Mouse (Mus musculus) CH12.LX (cell line): ENCODE results near the gene Cenpn. TPM values are rescaled to one million over a fixed set of nuclear protein-coding genes. Genes with fewer than 3 reads are reported as not detected.

ENCODE experiments used
- DNase-seq: peaks from one replicate; pipeline ENCODE4 v3.0.0-alpha.2; 2013; ENCODE audit errors: extremely low read depth
- H3K27ac ChIP-seq: 2 replicates; pipeline ENCODE4 v1.5.1; 2012; ENCODE audit warnings: low read depth, mild to moderate bottlenecking, control low read depth, moderate library complexity; ENCODE audit not compliant: insufficient read depth
- H3K27me3 ChIP-seq: replicated peaks from 2 replicates; pipeline ENCODE3; 2012; ENCODE audit warnings: inconsistent platforms
- H3K36me3 ChIP-seq, 2 experiments: replicated peaks in 1 of 2; 2 replicates each; pipeline versions ENCODE3 to v1.6.1; 2012; ENCODE audit warnings: inconsistent platforms in 1 of 2, low read length in 1 of 2, mild to moderate bottlenecking in 1 of 2, mixed read lengths in 1 of 2, moderate library complexity in 1 of 2; ENCODE audit not compliant: control insufficient read depth in 1 of 2, insufficient read depth in 1 of 2
- H3K4me1 ChIP-seq, 2 experiments: 2 replicates each; pipeline ENCODE4 v1.6.1; 2012; ENCODE audit warnings: inconsistent platforms in 1 of 2, moderate library complexity in 1 of 2; ENCODE audit not compliant: insufficient read depth in 2 of 2, control insufficient read depth in 1 of 2
- H3K4me2 ChIP-seq: 2 replicates; pipeline ENCODE4 v1.6.1; 2012; ENCODE audit warnings: low read depth, mild to moderate bottlenecking, control low read depth; ENCODE audit not compliant: poor library complexity, insufficient read depth, severe bottlenecking
- H3K4me3 ChIP-seq, 3 experiments: fragments of 150-350 bp in 1 of 3; sonication (generic) in 1 of 3; replicated peaks in 1 of 3; 2 replicates each; pipeline versions ENCODE3 to v1.5.1; 2011 to 2012; ENCODE audit warnings: low read depth in 2 of 3, low read length in 2 of 3, mild to moderate bottlenecking in 2 of 3, moderate library complexity in 2 of 3, control low read depth in 1 of 3, improper control_type of control experiment in 1 of 3, inconsistent platforms in 1 of 3, mixed read lengths in 1 of 3; ENCODE audit not compliant: poor library complexity in 1 of 3
- H3K79me2 ChIP-seq: replicated peaks from 2 replicates; pipeline ENCODE4 v1.6.1; 2012; ENCODE audit warnings: mild to moderate bottlenecking, moderate library complexity; ENCODE audit not compliant: control insufficient read depth, poor library complexity, insufficient read depth, severe bottlenecking; ENCODE audit errors: extremely low read depth
- H3K9ac ChIP-seq: 2 replicates; pipeline ENCODE4 v1.6.1; 2012; ENCODE audit warnings: low read depth, mild to moderate bottlenecking, control low read depth, moderate library complexity; ENCODE audit not compliant: insufficient read depth
- H3K9me3 ChIP-seq: replicated peaks from 2 replicates; pipeline ENCODE3; 2012; ENCODE audit warnings: low read length, inconsistent platforms, mixed read lengths
- EP300 ChIP-seq: IDR thresholded peaks from 2 replicates; pipeline ENCODE4 v1.6.1; 2011; ENCODE audit warnings: low read length, improper control_type of control experiment
- ETS1 ChIP-seq: conservative IDR thresholded peaks from 2 replicates; pipeline ENCODE4 v1.6.1; 2012; ENCODE audit warnings: low read depth, mild to moderate bottlenecking, inconsistent platforms, low read length, improper control_type of control experiment, moderate library complexity
- GABPA ChIP-seq: IDR thresholded peaks from 2 replicates; pipeline ENCODE4 v1.6.1; 2012; ENCODE audit warnings: low read depth, low read length, improper control_type of control experiment, inconsistent platforms; ENCODE audit not compliant: insufficient replicate concordance
- IRF4 ChIP-seq: IDR thresholded peaks from 2 replicates; pipeline ENCODE4 v1.6.1; 2014; ENCODE audit warnings: low read depth, mild to moderate bottlenecking, inconsistent platforms, low read length, improper control_type of control experiment
- JUN ChIP-seq: IDR thresholded peaks from 2 replicates; pipeline ENCODE4 v1.6.1; 2011; ENCODE audit warnings: low read depth, mild to moderate bottlenecking, low read length, improper control_type of control experiment, moderate library complexity; ENCODE audit not compliant: insufficient read depth
- JUND ChIP-seq: conservative IDR thresholded peaks from 2 replicates; pipeline ENCODE4 v1.6.1; 2011; ENCODE audit warnings: low read depth, low read length, improper control_type of control experiment
- KAT2A ChIP-seq: IDR thresholded peaks from 2 replicates; pipeline ENCODE4 v1.6.1; 2012; ENCODE audit warnings: low read length, improper control_type of control experiment, inconsistent platforms; ENCODE audit not compliant: insufficient replicate concordance
- MAFK ChIP-seq: IDR thresholded peaks from 2 replicates; pipeline ENCODE4 v1.6.1; 2011; ENCODE audit warnings: low read length, improper control_type of control experiment; ENCODE audit not compliant: insufficient replicate concordance
- NELFE ChIP-seq: IDR thresholded peaks from 2 replicates; pipeline ENCODE4 v1.6.1; 2011; ENCODE audit warnings: low read depth, low read length, improper control_type of control experiment
- NRF1 ChIP-seq: IDR thresholded peaks from 2 replicates; pipeline ENCODE4 v1.6.1; 2014; ENCODE audit warnings: low read depth, mild to moderate bottlenecking, inconsistent platforms, low read length, improper control_type of control experiment, moderate library complexity
- POLR2A ChIP-seq: IDR thresholded peaks from 2 replicates; pipeline ENCODE4 v1.6.1; 2011; ENCODE audit warnings: low read depth, mild to moderate bottlenecking, improper control_type of control experiment, low read length
- RAD21 ChIP-seq: IDR thresholded peaks from 2 replicates; pipeline ENCODE4 v1.6.1; 2011; ENCODE audit warnings: low read depth, mild to moderate bottlenecking, low read length, improper control_type of control experiment, moderate library complexity
- RCOR1 ChIP-seq: conservative IDR thresholded peaks from 2 replicates; pipeline ENCODE4 v1.6.1; 2012; ENCODE audit warnings: low read depth, mild to moderate bottlenecking, inconsistent platforms, low read length, improper control_type of control experiment
- SIN3A ChIP-seq: IDR thresholded peaks from 2 replicates; pipeline ENCODE4 v1.6.1; 2012; ENCODE audit warnings: low read length, improper control_type of control experiment, inconsistent platforms
- SMC3 ChIP-seq: IDR thresholded peaks from 2 replicates; pipeline ENCODE4 v1.6.1; 2011; ENCODE audit warnings: low read depth, low read length, improper control_type of control experiment
- TBP ChIP-seq: conservative IDR thresholded peaks from 2 replicates; pipeline ENCODE4 v1.6.1; 2011; ENCODE audit warnings: low read depth, low read length, improper control_type of control experiment
- TCF12 ChIP-seq: IDR thresholded peaks from 2 replicates; pipeline ENCODE4 v1.6.1; 2014; ENCODE audit warnings: low read depth, mild to moderate bottlenecking, inconsistent platforms, low read length, improper control_type of control experiment
- UBTF ChIP-seq: IDR thresholded peaks from 2 replicates; pipeline ENCODE4 v1.6.1; 2012; ENCODE audit warnings: low read depth, mild to moderate bottlenecking, inconsistent platforms, low read length, improper control_type of control experiment, moderate library complexity
- USF1 ChIP-seq: IDR thresholded peaks from 2 replicates; pipeline ENCODE4 v1.6.1; 2014; ENCODE audit warnings: low read depth, mild to moderate bottlenecking, inconsistent platforms, low read length, improper control_type of control experiment
- USF2 ChIP-seq: conservative IDR thresholded peaks from 2 replicates; pipeline ENCODE4 v1.6.1; 2011; ENCODE audit warnings: low read depth, low read length, improper control_type of control experiment
- ZC3H11A ChIP-seq: IDR thresholded peaks from 2 replicates; pipeline ENCODE4 v1.6.1; 2012; ENCODE audit warnings: low read depth, mild to moderate bottlenecking, inconsistent platforms, low read length, improper control_type of control experiment
- ZKSCAN1 ChIP-seq: IDR thresholded peaks from 2 replicates; pipeline ENCODE4 v1.6.1; 2012; ENCODE audit warnings: low read depth, inconsistent platforms, low read length, improper control_type of control experiment, borderline replicate concordance
- ZMIZ1 ChIP-seq: IDR thresholded peaks from 2 replicates; pipeline ENCODE4 v1.6.1; 2012; ENCODE audit warnings: low read depth, mild to moderate bottlenecking, inconsistent platforms, low read length, improper control_type of control experiment
- dilution Hi-C: fragments of 300-500 bp; cut with MboI; formaldehyde crosslinking; loops from 2 replicates; pipeline ENCODE4 v1.14.3; 2020; ENCODE audit warnings: low sequenced_read_pairs; ENCODE audit not compliant: extremely low pct_unique_long_range_greater_than_20kb, extremely low pct_ligation_motif_present
- in situ Hi-C: fragments of 300-500 bp; cut with MboI; formaldehyde crosslinking; loops from 3 replicates; pipeline ENCODE4 v1.14.3; 2019; ENCODE audit warnings: low sequenced_read_pairs, low pct_ligation_motif_present, low pct_unique_long_range_greater_than_20kb, mixed read lengths
- polyA plus RNA-seq: library from polyadenylated mRNA; unstranded; fragments of >175 nt; gene quantifications from 2 replicates; pipeline ENCODE4 v1.2.1, GENCODE M21; 2012; ENCODE audit warnings: low read depth; ENCODE audit not compliant: insufficient read length
- total RNA-seq, 2 experiments: library from RNA; depleted of rRNA; stranded (reverse); fragments of 300-350 nt in 1 of 2; fragments of >200 nt in 1 of 2; gene quantifications; 2 replicates each; pipeline ENCODE4 v1.2.3; 2012 to 2014

The Cenpn gene
- total and polyA plus RNA-seq, 3 experiments: 26.3 to 52.0 (median 45.6) TPM

DNA sequence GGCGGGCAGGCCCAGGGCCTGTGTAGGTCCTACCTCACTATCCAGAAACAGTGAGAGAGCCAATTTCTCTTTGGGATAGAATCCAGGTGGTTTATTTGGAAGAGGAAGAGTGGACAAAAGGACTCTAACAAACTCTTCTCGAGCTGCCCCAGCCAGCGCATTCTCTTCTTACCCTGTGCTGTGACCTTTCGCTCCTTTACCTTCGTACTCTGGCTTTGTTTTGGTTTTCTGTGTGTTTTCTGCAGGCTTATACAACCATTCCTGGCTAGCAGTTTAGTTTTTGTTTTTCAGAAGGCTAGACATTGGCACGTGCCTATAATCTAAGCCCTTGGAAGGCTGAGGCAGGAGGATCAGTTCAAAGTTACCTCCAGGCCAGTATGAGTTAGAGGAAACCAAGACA, 48.0 kb downstream of the Cenpn start:
- Histone ChIP-seq H3K27ac (no peak overlapping the region), H3K4me2 (no peak overlapping the region), H3K36me3 (no peaks in the 10 kb centered on the region), H3K4me3 (no peak overlapping the region), H3K9me3 (no peaks in the 10 kb centered on the region)
- in situ Hi-C loops: no loop called here
- dilution Hi-C loops: no loop called here
- no peak for TF ChIP-seq ZMIZ1
- no peak for TF ChIP-seq TCF12
- TF ChIP-seq RAD21: no peak
- TF ChIP-seq TBP: no peak
- TF ChIP-seq RCOR1: no peak
- no peak for TF ChIP-seq UBTF
- TF ChIP-seq EP300: no peak
- TF ChIP-seq JUND: no peak
- no peak for TF ChIP-seq ZC3H11A
- TF ChIP-seq JUN: no peak
- no peak for TF ChIP-seq USF1
- TF ChIP-seq, all 38 proteins: peak for 0
- DNase-seq: no peak
- Histone ChIP-seq H3K4me1 (no peaks in the 10 kb centered on the region), H3K9ac (no peak overlapping the region), H3K27me3 (no peaks in the 10 kb centered on the region), H3K79me2 (no peaks in the 10 kb centered on the region)

DNA sequence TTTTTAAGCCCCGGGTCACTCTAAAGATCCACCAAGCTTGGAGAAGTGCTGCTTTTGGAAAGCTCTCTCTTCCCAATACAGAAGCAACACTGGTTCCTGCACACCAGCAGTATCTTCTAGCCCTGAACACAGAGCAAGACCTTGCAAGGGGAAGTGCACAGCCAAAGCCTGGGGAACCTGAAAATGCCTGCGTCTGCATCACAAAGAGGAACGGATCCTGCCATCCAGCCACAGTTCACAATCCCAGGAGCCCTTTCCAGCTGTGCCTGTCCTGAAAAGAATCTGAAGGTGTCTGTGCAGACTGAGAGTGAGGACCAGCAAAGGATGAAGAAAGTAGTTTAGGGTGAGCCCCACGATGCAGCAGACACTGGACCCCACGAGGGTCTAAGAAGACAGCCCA, 53.5 kb downstream of the Cenpn start:
- H3K36me3 ChIP-seq: no peaks in the 10 kb centered on the region
- H3K4me2 ChIP-seq: no peak overlapping the region
- no peak overlapping the region for H3K9ac ChIP-seq
- H3K27me3 ChIP-seq: no peaks in the 10 kb centered on the region
- H3K4me3 ChIP-seq: no peak overlapping the region
- no peaks in the 10 kb centered on the region for H3K79me2 ChIP-seq
- dilution Hi-C loops (no loop called here), in situ Hi-C loops (no loop called here)
- no peaks in the 10 kb centered on the region for H3K9me3 ChIP-seq
- no peak for TF ChIP-seq POLR2A
- TF ChIP-seq NELFE: no peak
- TF ChIP-seq MAFK: no peak
- no peak for TF ChIP-seq TCF12
- TF ChIP-seq SIN3A: no peak
- TF ChIP-seq SMC3: no peak
- no peak for TF ChIP-seq KAT2A
- TF ChIP-seq JUN: no peak
- TF ChIP-seq RAD21: no peak
- TF ChIP-seq USF1: no peak
- no peak for TF ChIP-seq TBP
- TF ChIP-seq RCOR1: no peak
- TF ChIP-seq GABPA: no peak
- TF ChIP-seq USF2: no peak
- no peak for TF ChIP-seq ETS1
- no peak for TF ChIP-seq IRF4
- no peak for TF ChIP-seq ZKSCAN1
- no peak for TF ChIP-seq NRF1
- DNase-seq: no peak
- no peak overlapping the region for H3K27ac ChIP-seq
- peaks cover 2 to 17% of the 10 kb centered on the region in 2 experiments; a peak in 2 of 4 replicates for H3K4me1 ChIP-seq
